Mouse (Mus musculus) lung, embryonic 14.5 days (tissue): ENCODE results near the gene Gm21885. TPM values are rescaled to one million over a fixed set of nuclear protein-coding genes. Genes with fewer than 3 reads are reported as not detected.
A peak's percentile ranks its signal among the peaks of the same experiment; 100 is the strongest.

ENCODE experiments used
- ATAC-seq: fragments of 200-750 bp; cut with Nextera tagmentation; 2 replicates; pipeline ENCODE4 v1.8.0; 2017; ENCODE audit warnings: mild to moderate bottlenecking, moderate TSS enrichment, moderate library complexity; ENCODE audit not compliant: insufficient read depth
- DNase-seq: peaks from one replicate; pipeline ENCODE4 v3.0.0-alpha.2; 2015
- H3K27ac ChIP-seq: fragments of 300-500 bp; sonication (generic); 2 replicates; pipeline ENCODE4 v1.5.1; 2014; ENCODE audit warnings: low read depth, mild to moderate bottlenecking, moderate library complexity
- H3K27me3 ChIP-seq: fragments of 300-500 bp; sonication (generic); 2 replicates; pipeline ENCODE4 v1.6.1; 2014; ENCODE audit warnings: low read length, control low read depth; ENCODE audit not compliant: insufficient read depth
- H3K36me3 ChIP-seq: fragments of 300-500 bp; sonication (generic); 2 replicates; pipeline ENCODE4 v1.6.1; 2014; ENCODE audit warnings: control low read depth; ENCODE audit not compliant: insufficient read depth
- H3K4me1 ChIP-seq: fragments of 300-500 bp; sonication (generic); 2 replicates; pipeline ENCODE4 v1.6.1; 2014; ENCODE audit warnings: antibody characterized with exemption, control low read depth; ENCODE audit not compliant: insufficient read depth
- H3K4me2 ChIP-seq: fragments of 300-500 bp; sonication (generic); 2 replicates; pipeline ENCODE4 v1.6.1; 2014; ENCODE audit warnings: mild to moderate bottlenecking
- H3K4me3 ChIP-seq: fragments of 300-500 bp; sonication (generic); 2 replicates; pipeline ENCODE4 v1.5.1; 2014; ENCODE audit warnings: low read depth, low read length
- H3K9ac ChIP-seq: fragments of 300-500 bp; sonication (generic); 2 replicates; pipeline ENCODE4 v1.6.1; 2014
- H3K9me3 ChIP-seq: fragments of 300-500 bp; sonication (generic); 2 replicates; pipeline ENCODE4 v1.6.1; 2016; ENCODE audit warnings: low read depth, low read length, control low read depth
- CTCF ChIP-seq: IDR thresholded peaks from 2 replicates; pipeline ENCODE4 v1.5.1; 2016; ENCODE audit warnings: antibody characterized with exemption, low read depth
- WGBS: fragments of 180-500 bp; shearing (Covaris S2); extraction: QIAGEN DNeasy Blood & Tissue Kit; methylation state at CpG from one replicate; pipeline ENCODE4 v1.1.7; 2014; 5-methylcytosine and 5-hydroxymethylcytosine counted together
- polyA plus RNA-seq: library from polyadenylated mRNA; unstranded; fragments of >200 nt; fragmentation: Nextera tagmentation; extraction: Ambion mirVana; gene quantifications from 2 replicates; pipeline ENCODE4 v1.2.1, GENCODE M21; 2014

The Gm21885 gene
- polyA plus RNA-seq, 1 experiment from 2014 or later, result 0.41 TPM

GRCm38 (mm10) chr11:94326961-94327411 lies 45.3 kb downstream of the Gm21885 start:
- Histone ChIP-seq H3K9ac (peak overlapping the region; percentile 95), H3K4me2 (peak overlapping the region; percentile 63), H3K4me1 (peaks cover 23% of the 10 kb centered on the region), H3K27me3 (no peaks in the 10 kb centered on the region), H3K4me3 (peak overlapping the region; percentile 71), H3K36me3 (no peaks in the 10 kb centered on the region), H3K9me3 (no peaks in the 10 kb centered on the region), H3K27ac (peak overlapping the region; percentile 98)
- ATAC-seq (peak; percentile 39; the same call in 1 of the 2 replicates), DNase-seq (peak; percentile 49)
- 6% methylated on average over 10 of the region's 10 CpGs for WGBS
- no peak for TF ChIP-seq CTCF

GRCm38 (mm10) chr11:94327693-94328643 lies 46.3 kb downstream of the Gm21885 start, which contains the start of gene Ankrd40:
Ankrd40 (plus strand) TSS chr11:94328001.
- under 1% methylated on average over 76 of the region's 78 CpGs for WGBS
- peak; percentile 92 for ATAC-seq
- no peaks in the 10 kb centered on the region for H3K9me3 ChIP-seq

GRCm38 (mm10) chr11:94328644-94329025 lies 47.0 kb downstream of the Gm21885 start:
- no peaks in the 10 kb centered on the region for H3K9me3 ChIP-seq
- H3K36me3 ChIP-seq, result 0 out of 2 replicates have a peak, but pooled peaks cover 1% of the 10 kb centered on the region
- H3K4me3 ChIP-seq, result peak overlapping the region; percentile 71
- ATAC-seq (no peak), DNase-seq (peak; percentile 51)
- H3K27ac ChIP-seq, result peak overlapping the region; percentile 98
- peak overlapping the region; percentile 95 for H3K9ac ChIP-seq
- peaks cover 16% of the 10 kb centered on the region for H3K4me1 ChIP-seq
- 3% methylated on average over 10 of the region's 10 CpGs for WGBS
- TF ChIP-seq CTCF, result no peak
- H3K4me2 ChIP-seq, result peak overlapping the region; percentile 63
- no peaks in the 10 kb centered on the region for H3K27me3 ChIP-seq

More at GRCm38 (mm10) chr11:94327693-94328643, 46.3 kb downstream of the Gm21885 start, which contains the start of gene Ankrd40:
- Histone ChIP-seq H3K4me2 (peak within 1 kb of the TSS; percentile 63), H3K9ac (peak within 1 kb of the TSS; percentile 95), H3K27ac (peak within 1 kb of the TSS; percentile 98), H3K36me3 (no peaks in the 10 kb centered on the region), H3K27me3 (no peaks in the 10 kb centered on the region), H3K4me3 (peak within 1 kb of the TSS; percentile 71), H3K4me1 (peaks cover 17% of the 10 kb centered on the region)
- TF ChIP-seq CTCF, result no peak
- peak; percentile 97 for DNase-seq

GRCm38 (mm10) chr11:94329270-94329891 lies 47.7 kb downstream of the Gm21885 start:
- Histone ChIP-seq H3K4me3 (peak overlapping the region; percentile 71; the same call in 1 of the 2 replicates), H3K4me1 (peaks cover 16% of the 10 kb centered on the region), H3K36me3 (peaks cover 8% of the 10 kb centered on the region), H3K27ac (no peak overlapping the region; the same call in 1 of the 2 replicates), H3K9me3 (no peaks in the 10 kb centered on the region), H3K9ac (no peak overlapping the region), H3K27me3 (no peaks in the 10 kb centered on the region), H3K4me2 (peak overlapping the region; percentile 63)
- TF ChIP-seq CTCF, result peak; percentile 59
- DNase-seq, result peak; percentile 77
- ATAC-seq, result no peak
- 44% methylated on average over 4 of the region's 4 CpGs for WGBS

DNA sequence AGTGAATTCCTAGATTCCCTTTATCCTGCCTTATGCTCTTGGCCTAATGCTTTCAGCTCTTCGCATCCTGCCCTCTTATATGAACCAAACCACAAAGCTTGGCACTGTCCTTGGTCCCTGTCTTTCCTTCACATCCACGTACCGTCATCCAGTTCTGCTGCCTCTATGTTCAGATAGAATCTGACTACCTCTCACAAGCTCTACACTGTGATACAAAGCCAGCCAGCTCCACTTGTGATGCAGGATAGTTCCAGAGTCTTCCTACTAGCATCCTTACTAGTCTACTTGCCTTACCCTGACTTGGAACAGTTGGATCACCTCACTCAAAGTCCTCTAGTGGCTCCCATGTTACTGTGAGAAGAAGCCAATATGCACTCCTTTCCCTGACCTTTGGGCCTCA lies 48.5 kb downstream of the Gm21885 start:
- no peak for TF ChIP-seq CTCF
- Histone ChIP-seq H3K9ac (peak overlapping the region; percentile 9; the same call in 1 of the 2 replicates), H3K4me2 (no peak overlapping the region), H3K4me3 (no peak overlapping the region), H3K27ac (no peak overlapping the region), H3K36me3 (peaks cover 14% of the 10 kb centered on the region), H3K4me1 (peaks cover 16% of the 10 kb centered on the region), H3K27me3 (no peaks in the 10 kb centered on the region), H3K9me3 (no peaks in the 10 kb centered on the region)
- WGBS, result 91% methylated on average over 3 of the region's 3 CpGs
- no peak for ATAC-seq
- no peak for DNase-seq

- H3K4me1 ChIP-seq, result peaks cover 13% of the 10 kb centered on the region
Measured at GRCm38 (mm10) chr11:94332726-94333125, 51.1 kb downstream of the Gm21885 start.

More at GRCm38 (mm10) chr11:94332726-94333125, 51.1 kb downstream of the Gm21885 start:
- no peak for DNase-seq
- no peak overlapping the region for H3K4me2 ChIP-seq
- H3K36me3 ChIP-seq, result peaks cover 38% of the 10 kb centered on the region
- no peak overlapping the region for H3K9ac ChIP-seq
- no peak overlapping the region for H3K27ac ChIP-seq
- TF ChIP-seq CTCF, result no peak
- 88% methylated on average over 6 of the region's 6 CpGs for WGBS
- H3K9me3 ChIP-seq, result no peaks in the 10 kb centered on the region
- no peak overlapping the region for H3K4me3 ChIP-seq
- H3K27me3 ChIP-seq, result no peaks in the 10 kb centered on the region
- no peak for ATAC-seq
